Mouse (Mus musculus): ENCODE results near the gene Gm28051.

Gene Gm28051

GRCm38 (mm10) chr12:102684720-102685386, 72.7 kb downstream of the Gm28051 start:
- DNase-seq (ENCODE audit: low spot score), result no peak

DNA sequence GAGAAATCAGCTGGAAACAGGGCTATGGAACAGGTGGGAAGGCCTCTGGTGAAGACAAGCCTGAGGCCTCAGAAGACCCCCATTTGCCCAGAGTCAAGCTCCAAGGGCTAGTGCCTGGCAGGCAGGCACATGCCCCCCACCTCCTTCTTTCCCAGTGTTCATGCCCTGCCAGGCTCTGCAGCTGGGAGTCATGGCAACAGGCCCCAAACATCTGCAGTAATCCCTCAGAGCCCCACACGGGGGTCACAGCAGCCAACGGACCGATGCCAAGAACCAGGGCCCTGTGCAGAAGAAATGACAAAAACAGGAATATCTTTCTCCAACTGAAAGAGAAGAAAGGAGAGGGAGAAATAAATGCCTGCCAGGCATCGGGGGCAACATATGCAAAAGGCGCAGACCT, 73.6 kb downstream of the Gm28051 start:
- no peak for DNase-seq (ENCODE audit: low spot score)

GRCm38 (mm10) chr12:102683438-102683837, 74.1 kb downstream of the Gm28051 start:
- DNase-seq (ENCODE audit: low spot score), result no peak

DNA sequence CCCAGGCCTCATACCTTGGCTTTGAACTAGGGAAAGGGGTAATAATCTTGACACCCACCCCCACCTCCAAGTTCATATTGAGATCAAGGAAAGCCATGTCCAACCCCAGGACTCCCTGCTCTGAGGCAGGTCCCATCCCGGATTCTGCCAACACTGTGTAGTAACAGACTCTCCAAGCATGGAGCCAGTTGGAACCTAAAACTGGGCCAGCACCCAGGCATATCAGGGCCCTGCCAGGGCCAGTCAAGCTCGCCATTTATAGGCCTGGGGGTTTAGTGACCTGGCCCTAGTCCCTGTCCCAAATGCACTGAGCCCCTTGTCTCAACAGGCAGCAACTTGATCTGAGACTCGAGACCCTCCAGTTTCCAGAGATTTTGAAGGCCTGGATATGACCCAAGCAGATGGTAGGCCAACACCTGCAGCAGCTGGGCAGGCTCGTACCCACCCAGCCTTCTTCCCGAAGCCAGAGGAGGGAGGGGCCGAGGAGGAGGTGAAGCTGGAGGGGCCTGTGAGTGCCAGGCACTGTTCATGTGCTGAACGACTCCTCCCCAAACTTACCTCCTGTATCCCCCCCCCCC, 74.8 kb downstream of the Gm28051 start:
- no peak for DNase-seq (ENCODE audit: low spot score)

DNA sequence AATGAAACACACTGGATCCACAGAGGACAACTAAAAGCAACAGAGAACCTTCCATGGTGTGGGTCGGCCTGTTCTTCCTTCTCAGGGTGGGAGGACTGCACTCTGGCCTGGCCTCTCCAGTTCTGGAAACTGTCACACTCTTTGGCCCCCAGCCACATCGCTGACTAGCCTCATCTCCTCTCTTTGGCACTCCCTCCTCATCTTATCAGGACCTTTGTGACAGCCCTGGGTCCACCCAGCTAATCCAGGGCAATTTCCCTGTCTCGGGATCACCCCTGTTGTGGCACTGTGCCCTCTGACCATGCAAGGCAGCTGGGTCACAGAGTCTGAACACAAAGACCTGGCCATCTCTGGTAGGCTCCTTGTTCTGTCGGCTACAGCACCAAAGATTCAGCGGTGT, 75.5 kb downstream of the Gm28051 start:
- no peak for DNase-seq (ENCODE audit: low spot score)

GRCm38 (mm10) chr12:102681590-102681989, 76.0 kb downstream of the Gm28051 start:
- DNase-seq (ENCODE audit: low spot score), result no peak

- no peak for DNase-seq (ENCODE audit: low spot score)
These were observed 78.7 kb downstream of the Gm28051 start for GRCm38 (mm10) chr12:102678820-102679219.

DNA sequence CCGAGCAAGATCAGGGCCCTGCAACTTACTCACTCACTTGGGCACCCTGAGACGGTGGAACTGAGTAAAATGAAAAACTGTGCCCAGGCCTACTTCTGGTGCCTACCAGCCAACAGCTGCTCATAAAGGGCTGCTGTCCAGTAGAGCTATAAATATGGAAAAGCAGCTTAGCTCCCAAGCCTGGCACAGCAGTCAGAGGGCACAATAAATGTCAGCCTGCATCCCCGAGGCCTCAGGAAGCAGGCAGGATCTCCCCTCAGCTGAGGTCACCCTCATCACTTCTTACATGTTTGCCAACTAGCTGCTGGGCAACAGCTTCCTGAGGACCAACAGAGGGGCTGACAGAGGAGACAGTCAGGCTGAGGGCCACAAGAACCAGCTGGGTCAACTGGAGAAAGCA, 80.5 kb downstream of the Gm28051 start:
- DNase-seq (ENCODE audit: low spot score), result no peak

GRCm38 (mm10) chr12:102674556-102674955, 83.0 kb downstream of the Gm28051 start:
- no peak for DNase-seq (ENCODE audit: low spot score)

GRCm38 (mm10) chr12:102674123-102674522, 83.4 kb downstream of the Gm28051 start:
- no peak for DNase-seq (ENCODE audit: low spot score)

GRCm38 (mm10) chr12:102672857-102673839, 84.4 kb downstream of the Gm28051 start:
- DNase-seq (ENCODE audit: low spot score), result no peak

GRCm38 (mm10) chr12:102672176-102672575, 85.4 kb downstream of the Gm28051 start:
- no peak for DNase-seq (ENCODE audit: low spot score)

- no peak for DNase-seq (ENCODE audit: low spot score)
These were observed 86.7 kb downstream of the Gm28051 start for GRCm38 (mm10) chr12:102670848-102671247.
